Mouse (Mus musculus) midbrain, embryonic 14.5 days (tissue): ENCODE results near the gene Zc3h8. TPM values are rescaled to one million over a fixed set of nuclear protein-coding genes. Genes with fewer than 3 reads are reported as not detected.

Experiments used
- ATAC-seq: fragments of 200-750 bp; cut with Nextera tagmentation; 2 replicates; pipeline ENCODE4 v1.8.0; 2017; ENCODE audit warnings: moderate number of reproducible peaks, moderate library complexity; ENCODE audit not compliant: low FRiP score, low TSS enrichment
- DNase-seq: peaks from one replicate; pipeline ENCODE4 v3.0.0-alpha.2; 2015
- H3K27ac ChIP-seq: fragments of 300-500 bp; sonication (generic); replicated peaks from 2 replicates; pipeline ENCODE4 v1.5.1; 2014; ENCODE audit warnings: mild to moderate bottlenecking, low read depth, low read length, moderate library complexity
- H3K27me3 ChIP-seq: fragments of 300-500 bp; sonication (generic); 2 replicates; pipeline ENCODE4 v1.6.1; 2014; ENCODE audit warnings: low read length, control low read depth, mixed read lengths; ENCODE audit not compliant: control insufficient read depth, insufficient read depth
- H3K36me3 ChIP-seq: fragments of 300-500 bp; sonication (generic); 2 replicates; pipeline ENCODE4 v1.6.1; 2014; ENCODE audit warnings: low read length, control low read depth; ENCODE audit not compliant: control insufficient read depth, insufficient read depth
- H3K4me1 ChIP-seq: fragments of 300-500 bp; sonication (generic); 2 replicates; pipeline ENCODE4 v1.6.1; 2014; ENCODE audit warnings: mild to moderate bottlenecking, antibody characterized with exemption, low read length, control low read depth; ENCODE audit not compliant: control insufficient read depth, insufficient read depth
- H3K4me2 ChIP-seq: fragments of 300-500 bp; sonication (generic); 2 replicates; pipeline ENCODE4 v1.6.1; 2014; ENCODE audit warnings: mild to moderate bottlenecking, low read length, moderate library complexity
- H3K4me3 ChIP-seq: fragments of 300-500 bp; sonication (generic); replicated peaks from 2 replicates; pipeline ENCODE4 v1.5.1; 2014; ENCODE audit warnings: low read depth, low read length
- H3K9ac ChIP-seq: fragments of 300-500 bp; sonication (generic); replicated peaks from 2 replicates; pipeline ENCODE4 v1.6.1; 2014; ENCODE audit warnings: mild to moderate bottlenecking, low read length, moderate library complexity
- H3K9me3 ChIP-seq: fragments of 300-500 bp; sonication (generic); 2 replicates; pipeline ENCODE4 v1.6.1; 2016; ENCODE audit warnings: low read length, control low read depth, mixed read lengths; ENCODE audit not compliant: control insufficient read depth
- WGBS: fragments of 180-500 bp; shearing (Covaris S2); extraction: QIAGEN DNeasy Blood & Tissue Kit; methylation state at CpG from one replicate; pipeline ENCODE4 v1.1.7; 2014; 5-methylcytosine and 5-hydroxymethylcytosine counted together
- polyA plus RNA-seq: library from polyadenylated mRNA; unstranded; fragments of >200 nt; fragmentation: Nextera tagmentation; extraction: Ambion mirVana; gene quantifications from 2 replicates; pipeline ENCODE4 v1.2.1, GENCODE M21; 2014

The Zc3h8 gene
- polyA plus RNA-seq, result 12.4 and 14.1 TPM in 2 replicates

DNA sequence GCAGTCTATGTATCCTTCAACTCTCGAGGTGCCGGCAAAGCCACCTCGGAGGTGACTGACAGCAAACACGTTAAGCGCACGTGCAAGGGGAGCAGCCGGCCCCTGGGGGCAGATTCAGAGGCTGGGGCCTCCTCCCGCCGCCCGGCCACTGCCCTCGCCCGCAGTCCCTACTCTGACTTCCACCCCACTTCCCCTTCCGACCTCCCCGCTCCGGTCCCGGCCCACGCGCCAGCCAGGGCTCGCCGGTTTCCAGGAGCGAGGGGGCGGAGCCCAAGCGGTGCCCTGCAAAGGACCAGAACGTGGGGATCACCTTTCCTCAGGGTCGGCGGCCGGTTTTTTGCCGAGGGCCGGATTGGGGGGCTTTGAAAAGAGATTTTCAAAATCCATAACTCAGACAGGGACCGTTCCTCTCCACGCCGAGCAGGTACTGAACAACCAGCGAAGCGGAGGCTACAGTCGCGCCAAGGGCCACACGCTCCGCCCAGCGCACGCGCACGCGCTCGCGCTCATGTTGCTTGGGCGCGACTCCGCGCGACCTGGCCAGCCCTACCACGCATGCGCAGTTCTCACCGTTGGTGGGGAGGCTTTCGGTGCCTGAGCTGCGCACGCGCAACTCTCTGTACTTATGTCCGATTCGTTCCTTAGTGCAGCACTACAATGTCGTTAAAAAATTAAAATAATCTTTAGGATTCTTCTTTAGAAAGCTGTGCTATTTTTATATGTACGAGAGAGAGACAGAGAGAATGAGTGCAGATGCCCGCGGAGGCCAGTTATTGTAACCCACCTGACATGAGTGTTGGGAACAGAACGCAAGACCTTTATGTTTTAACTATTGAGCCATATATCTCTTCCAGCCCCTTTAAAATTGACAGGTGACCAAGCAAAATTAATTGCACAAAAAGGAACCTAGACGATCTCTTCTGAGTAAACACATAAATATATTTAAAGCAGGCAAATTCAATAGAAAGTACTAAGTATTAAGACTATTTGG is at the start of gene Zc3h8:
Zc3h8 (minus strand) TSS at position 540 of the 991 bp plus-strand sequence.
- no peaks in the 10 kb centered on the region for H3K27me3 ChIP-seq
- ATAC-seq (peak; percentile 90), DNase-seq (peak; percentile 100)
- H3K9me3 ChIP-seq, result no peaks in the 10 kb centered on the region
- H3K4me1 ChIP-seq, result peaks cover 4% of the 10 kb centered on the region; the same call in 1 of the 2 replicates
- WGBS, result 2% methylated on average over 65 of the region's 65 CpGs
- H3K36me3 ChIP-seq, result 0 out of 2 replicates have a peak, but pooled peaks cover 1% of the 10 kb centered on the region
- peak within 1 kb of the TSS; percentile 85 for H3K27ac ChIP-seq
- H3K4me3 ChIP-seq, result peak within 1 kb of the TSS; percentile 76
- peak within 1 kb of the TSS; percentile 64 for H3K4me2 ChIP-seq
- H3K9ac ChIP-seq, result peak within 1 kb of the TSS; percentile 74

- H3K4me3 ChIP-seq, result no peak overlapping the region
- no peak for ATAC-seq
- no peaks in the 10 kb centered on the region for H3K27me3 ChIP-seq
- WGBS, result 94% methylated on average over 3 of the region's 3 CpGs
- DNase-seq, result no peak
- no peaks in the 10 kb centered on the region for H3K36me3 ChIP-seq
- H3K4me1 ChIP-seq, result no peaks in the 10 kb centered on the region
- no peak overlapping the region for H3K4me2 ChIP-seq
- no peak overlapping the region for H3K27ac ChIP-seq
- H3K9me3 ChIP-seq, result no peaks in the 10 kb centered on the region
- no peak overlapping the region for H3K9ac ChIP-seq
Observed at GRCm38 (mm10) chr2:128984746-128985145, 40.9 kb upstream of the Zc3h8 start.

- Histone ChIP-seq H3K36me3 (no peaks in the 10 kb centered on the region), H3K9me3 (no peaks in the 10 kb centered on the region), H3K4me1 (no peaks in the 10 kb centered on the region), H3K4me2 (no peak overlapping the region), H3K27ac (no peak overlapping the region), H3K27me3 (no peaks in the 10 kb centered on the region), H3K9ac (no peak overlapping the region), H3K4me3 (no peak overlapping the region)
- ATAC-seq, result no peak
- 85% methylated on average over 4 of the region's 4 CpGs for WGBS
- no peak for DNase-seq
Observed at GRCm38 (mm10) chr2:128975572-128975971, 31.7 kb upstream of the Zc3h8 start.

DNA sequence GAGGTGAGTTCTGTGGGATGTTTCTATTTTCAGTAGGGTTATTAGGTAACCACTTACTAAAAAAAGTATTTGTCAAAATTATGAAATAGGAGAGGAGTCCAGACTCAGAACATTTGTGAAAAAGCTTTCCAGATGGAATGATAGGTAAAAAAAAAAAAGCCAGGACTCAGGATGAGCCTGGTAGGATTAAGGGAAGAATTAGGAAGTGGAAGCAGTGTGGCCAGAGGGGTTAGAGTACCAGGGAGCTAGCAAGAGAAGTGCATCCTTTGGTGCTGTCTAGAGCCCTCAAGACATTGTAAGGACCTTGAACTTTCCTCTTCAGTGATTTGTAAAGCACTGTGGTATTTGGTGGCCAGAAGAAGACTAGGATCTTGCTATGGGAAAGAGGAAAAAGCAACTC is 28.4 kb upstream of the Zc3h8 start:
- no peaks in the 10 kb centered on the region for H3K9me3 ChIP-seq
- peaks cover 4% of the 10 kb centered on the region for H3K4me1 ChIP-seq
- no peak for DNase-seq
- no peak overlapping the region for H3K4me2 ChIP-seq
- ATAC-seq, result no peak
- no peaks in the 10 kb centered on the region for H3K27me3 ChIP-seq
- no peaks in the 10 kb centered on the region for H3K36me3 ChIP-seq
- no peak overlapping the region for H3K4me3 ChIP-seq
- no peak overlapping the region for H3K9ac ChIP-seq
- no peak overlapping the region for H3K27ac ChIP-seq

DNA sequence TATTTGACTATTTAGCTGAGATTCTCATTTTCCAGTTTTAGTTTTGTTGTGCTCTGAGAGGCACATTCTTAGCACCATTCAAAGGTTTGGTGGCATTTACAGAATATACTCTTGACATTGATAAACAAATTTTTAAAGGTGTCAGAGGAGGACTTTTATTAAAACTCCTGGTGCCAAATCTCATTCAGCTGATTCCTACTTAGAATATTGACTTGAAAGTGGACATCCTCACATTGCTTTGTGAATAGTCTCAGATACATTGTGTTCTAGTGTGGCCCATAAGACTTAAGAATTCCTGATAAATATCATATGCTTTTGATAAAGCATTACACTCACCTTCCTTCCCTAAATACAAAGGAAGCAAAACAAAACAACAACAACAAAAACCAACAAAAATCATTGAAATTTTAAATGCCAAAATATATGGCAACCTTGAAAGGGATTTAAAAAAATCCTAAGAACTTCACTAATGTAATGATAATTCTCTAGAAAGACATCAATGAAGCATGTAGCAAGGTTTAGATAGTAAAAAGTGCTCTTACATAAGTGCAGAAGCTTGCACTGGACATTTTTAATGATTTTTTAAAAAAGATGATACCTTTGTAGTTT is 24.7 kb upstream of the Zc3h8 start:
- Histone ChIP-seq H3K36me3 (no peaks in the 10 kb centered on the region), H3K4me3 (peak overlapping the region; percentile 91), H3K4me1 (peaks cover 14% of the 10 kb centered on the region), H3K4me2 (peak overlapping the region; percentile 73), H3K27me3 (no peaks in the 10 kb centered on the region), H3K9me3 (no peaks in the 10 kb centered on the region), H3K27ac (peak overlapping the region; percentile 100), H3K9ac (peak overlapping the region; percentile 97; the same call in 1 of the 2 replicates)
- DNase-seq (no peak), ATAC-seq (no peak)

- under 1% methylated on average over 80 of the region's 80 CpGs for WGBS
- Histone ChIP-seq H3K27me3 (no peaks in the 10 kb centered on the region), H3K9ac (peak within 1 kb of the TSS; percentile 97), H3K36me3 (no peaks in the 10 kb centered on the region), H3K27ac (peak within 1 kb of the TSS; percentile 100), H3K4me1 (peaks cover 14% of the 10 kb centered on the region), H3K4me2 (peak within 1 kb of the TSS; percentile 73), H3K9me3 (no peaks in the 10 kb centered on the region), H3K4me3 (peak within 1 kb of the TSS; percentile 91)
- ATAC-seq (peak; percentile 75), DNase-seq (peak; percentile 88)
Observed at GRCm38 (mm10) chr2:128967661-128968441, 24.0 kb upstream of the Zc3h8 start, which contains the start of gene Gm10762. TSS of gene Gm10762 (minus strand) at chr2:128967725.

GRCm38 (mm10) chr2:128966641-128967580 is 23.0 kb upstream of the Zc3h8 start, which contains the start of gene Zc3h6:
TSS of gene Zc3h6 (plus strand) at chr2:128967402.
- ATAC-seq (peak; percentile 97), DNase-seq (peak; percentile 100)
- Histone ChIP-seq H3K4me2 (peak within 1 kb of the TSS; percentile 73), H3K27me3 (no peaks in the 10 kb centered on the region), H3K4me1 (peaks cover 14% of the 10 kb centered on the region), H3K36me3 (no peaks in the 10 kb centered on the region), H3K9me3 (no peaks in the 10 kb centered on the region), H3K9ac (peak within 1 kb of the TSS; percentile 97), H3K27ac (peak within 1 kb of the TSS; percentile 100), H3K4me3 (peak within 1 kb of the TSS; percentile 91)
- WGBS, result under 1% methylated on average over 65 of the region's 65 CpGs
